Mouse (Mus musculus): ENCODE data around the gene Abcg8. TPM values are rescaled to one million over a fixed set of nuclear protein-coding genes. Genes with fewer than 3 reads are reported as not detected.
A peak's percentile ranks its signal among the peaks of the same experiment; 100 is the strongest.

Gene Abcg8
- total and polyA plus RNA-seq, 3 experiments: 0.04 TPM; not detected in 2

DNA sequence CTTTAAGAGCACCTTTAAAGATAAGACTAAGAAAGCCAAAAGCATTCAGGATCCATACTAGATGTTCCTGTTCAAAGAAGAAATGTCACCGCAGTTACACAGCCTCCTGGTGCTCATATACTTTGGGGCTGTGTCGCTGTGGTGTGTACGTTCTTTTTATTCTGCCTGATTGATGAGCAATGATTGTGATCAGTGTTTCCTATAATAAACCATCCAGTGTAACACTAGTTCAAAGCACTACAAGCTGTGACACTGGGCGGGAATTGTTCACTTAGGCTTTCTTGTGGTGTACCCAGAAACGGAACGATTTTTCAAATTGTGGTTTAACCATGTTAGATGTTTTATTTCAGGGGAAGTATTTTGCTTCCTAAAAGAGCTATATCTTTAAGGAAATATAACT lies 44.3 kb upstream of the Abcg8 start:
- in situ Hi-C loops (cut with MboI; ENCODE audit: low pct_ligation_motif_present, low pct_unique_long_range_greater_than_20kb, low sequenced_read_pairs): no loop called here
- no peak for DNase-seq (ENCODE audit: extremely low read depth)

DNA sequence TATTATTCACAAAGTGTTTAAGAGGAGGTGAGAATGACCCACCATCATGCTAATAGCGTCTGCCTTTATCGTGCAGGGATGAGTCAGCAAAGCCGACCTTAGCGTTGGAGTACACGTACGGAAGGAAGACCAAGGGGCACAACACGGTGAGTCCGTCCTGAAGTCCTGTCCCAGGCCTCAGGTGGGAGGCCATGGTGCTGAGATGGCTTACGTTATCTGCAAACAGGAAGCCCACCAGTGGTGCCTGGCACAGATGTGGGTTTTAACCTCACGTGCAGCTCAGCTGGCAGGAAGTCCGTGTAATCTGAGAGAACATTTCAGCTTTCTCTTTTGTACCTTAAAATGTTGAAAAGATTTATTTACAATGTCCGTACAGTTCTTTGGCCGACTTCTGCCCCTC lies 42.7 kb upstream of the Abcg8 start:
- peaks cover 0 to 29% of the 10 kb centered on the region in 2 experiments for H3K36me3 ChIP-seq (replicated peaks in 1 of 2; ENCODE audit: control insufficient read depth in 1 of 2, insufficient read depth in 1 of 2, low read length in 1 of 2)
- peak overlapping the region in 1 of 3 experiments; percentile 1 for H3K4me3 ChIP-seq (replicated peaks in 1 of 3; ENCODE audit: low read depth in 2 of 3, low read length in 2 of 3, poor library complexity in 1 of 3)
- dilution Hi-C loops (cut with MboI; ENCODE audit: extremely low pct_ligation_motif_present, extremely low pct_unique_long_range_greater_than_20kb, low sequenced_read_pairs): no loop called here
- no peak overlapping the region for H3K27ac ChIP-seq (ENCODE audit: insufficient read depth, low read depth)
- 0 out of 2 replicates have a peak overlapping the region, but pooled peaks have one; percentile 26 for H3K9ac ChIP-seq (ENCODE audit: insufficient read depth, low read depth)
- H3K79me2 ChIP-seq (replicated peaks; ENCODE audit: control insufficient read depth, extremely low read depth, insufficient read depth, poor library complexity, severe bottlenecking): no peaks in the 10 kb centered on the region
- H3K9me3 ChIP-seq (replicated peaks; ENCODE audit: low read length): no peaks in the 10 kb centered on the region
- peak overlapping the region; percentile 4 for H3K4me2 ChIP-seq (ENCODE audit: insufficient read depth, low read depth, poor library complexity, severe bottlenecking)
- in situ Hi-C loops (cut with MboI; ENCODE audit: low pct_ligation_motif_present, low pct_unique_long_range_greater_than_20kb, low sequenced_read_pairs): no loop called here
- H3K4me1 ChIP-seq (ENCODE audit: control insufficient read depth in 1 of 2, insufficient read depth in 2 of 2): peaks cover 5 to 14% of the 10 kb centered on the region in 2 experiments; a peak in 3 of 4 replicates
- DNase-seq (ENCODE audit: extremely low read depth): no peak
- H3K27me3 ChIP-seq (replicated peaks): no peaks in the 10 kb centered on the region
- TF ChIP-seq TCF12 (IDR thresholded peaks at IDR 0.05; ENCODE audit: low read depth, low read length) (0 out of 2 replicates have a peak, but pooled peaks have one; percentile 7), BHLHE40 (IDR thresholded peaks at IDR 0.05; ENCODE audit: low read depth, low read length) (peak; percentile 96), USF1 (IDR thresholded peaks at IDR 0.05; ENCODE audit: low read depth, low read length) (no peak), IRF4 (IDR thresholded peaks at IDR 0.05; ENCODE audit: low read depth, low read length) (0 out of 2 replicates have a peak, but pooled peaks have one; percentile 11)

More for the DNA sequence above, 44.3 kb upstream of the Abcg8 start:
- no peak overlapping the region for H3K4me3 ChIP-seq (replicated peaks in 1 of 3; ENCODE audit: low read depth in 2 of 3, low read length in 2 of 3, poor library complexity in 1 of 3)
- TF ChIP-seq BHLHE40 (IDR thresholded peaks at IDR 0.05; ENCODE audit: low read depth, low read length) (no peak), TBP (conservative IDR thresholded peaks at IDR 0.05; ENCODE audit: low read depth, low read length) (no peak), ELF1 (IDR thresholded peaks at IDR 0.05; ENCODE audit: low read depth, low read length) (no peak), RAD21 (IDR thresholded peaks at IDR 0.05; ENCODE audit: low read depth, low read length) (no peak)
- H3K4me1 ChIP-seq (ENCODE audit: control insufficient read depth in 1 of 2, insufficient read depth in 2 of 2): peaks cover 8 to 20% of the 10 kb centered on the region in 2 experiments; a peak in 3 of 4 replicates
- H3K27ac ChIP-seq (ENCODE audit: insufficient read depth, low read depth): no peak overlapping the region
- dilution Hi-C loops (cut with MboI; ENCODE audit: extremely low pct_ligation_motif_present, extremely low pct_unique_long_range_greater_than_20kb, low sequenced_read_pairs): no loop called here
- H3K36me3 ChIP-seq (replicated peaks in 1 of 2; ENCODE audit: control insufficient read depth in 1 of 2, insufficient read depth in 1 of 2, low read length in 1 of 2): peaks cover 0 to 24% of the 10 kb centered on the region in 2 experiments
- H3K4me2 ChIP-seq (ENCODE audit: insufficient read depth, low read depth, poor library complexity, severe bottlenecking): no peak overlapping the region
- H3K79me2 ChIP-seq (replicated peaks; ENCODE audit: control insufficient read depth, extremely low read depth, insufficient read depth, poor library complexity, severe bottlenecking): no peaks in the 10 kb centered on the region
- no peak overlapping the region for H3K9ac ChIP-seq (ENCODE audit: insufficient read depth, low read depth)
- H3K9me3 ChIP-seq (replicated peaks; ENCODE audit: low read length): no peaks in the 10 kb centered on the region
- H3K27me3 ChIP-seq (replicated peaks): no peaks in the 10 kb centered on the region

DNA sequence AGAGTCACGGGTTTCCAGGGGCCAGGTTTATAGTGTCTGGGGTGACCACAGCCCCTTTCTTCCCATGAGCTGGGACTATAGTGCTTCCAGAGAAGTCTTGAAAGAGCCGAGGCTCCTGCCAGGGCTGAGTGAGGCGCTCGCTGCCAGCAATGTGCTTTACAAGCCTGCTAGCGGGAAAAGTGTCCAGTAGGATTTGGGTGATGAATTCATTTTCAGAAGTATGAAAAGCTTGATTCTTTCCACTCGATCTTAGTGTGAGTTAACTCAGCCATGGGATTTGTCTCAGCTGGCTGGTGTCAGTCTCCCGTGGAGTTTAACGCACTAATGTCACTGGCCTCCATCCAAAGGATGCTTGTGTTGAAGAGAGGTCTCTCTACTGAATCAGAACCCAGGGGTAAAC lies 39.8 kb upstream of the Abcg8 start:
- no peaks in the 10 kb centered on the region for H3K79me2 ChIP-seq (replicated peaks; ENCODE audit: control insufficient read depth, extremely low read depth, insufficient read depth, poor library complexity, severe bottlenecking)
- in situ Hi-C loops (cut with MboI; ENCODE audit: low pct_ligation_motif_present, low pct_unique_long_range_greater_than_20kb, low sequenced_read_pairs) (no loop called here), dilution Hi-C loops (cut with MboI; ENCODE audit: extremely low pct_ligation_motif_present, extremely low pct_unique_long_range_greater_than_20kb, low sequenced_read_pairs) (no loop called here)
- no peak for DNase-seq (ENCODE audit: extremely low read depth)
- H3K9me3 ChIP-seq (replicated peaks; ENCODE audit: low read length): no peaks in the 10 kb centered on the region
- H3K9ac ChIP-seq (ENCODE audit: insufficient read depth, low read depth): no peak overlapping the region
- no peak overlapping the region for H3K4me2 ChIP-seq (ENCODE audit: insufficient read depth, low read depth, poor library complexity, severe bottlenecking)
- peaks cover 0 to 30% of the 10 kb centered on the region in 2 experiments for H3K36me3 ChIP-seq (replicated peaks in 1 of 2; ENCODE audit: control insufficient read depth in 1 of 2, insufficient read depth in 1 of 2, low read length in 1 of 2)
- H3K4me3 ChIP-seq (replicated peaks in 1 of 3; ENCODE audit: low read depth in 2 of 3, low read length in 2 of 3, poor library complexity in 1 of 3): no peak overlapping the region
- no peak overlapping the region for H3K27ac ChIP-seq (ENCODE audit: insufficient read depth, low read depth)
- TF ChIP-seq NELFE (IDR thresholded peaks at IDR 0.05; ENCODE audit: low read depth, low read length): no peak
- TF ChIP-seq CTCF (conservative IDR thresholded peaks at IDR 0.05 in 1 of 2, IDR thresholded peaks at IDR 0.05 in 1 of 2; ENCODE audit: low read depth in 2 of 2, low read length in 2 of 2): no peak
- no peak for TF ChIP-seq ZMIZ1 (IDR thresholded peaks at IDR 0.05; ENCODE audit: low read depth, low read length)
- no peak for TF ChIP-seq JUND (conservative IDR thresholded peaks at IDR 0.05; ENCODE audit: low read depth, low read length)
- no peak for TF ChIP-seq RAD21 (IDR thresholded peaks at IDR 0.05; ENCODE audit: low read depth, low read length)
- TF ChIP-seq KAT2A (IDR thresholded peaks at IDR 0.05; ENCODE audit: insufficient replicate concordance, low read length): no peak
- no peak for TF ChIP-seq UBTF (IDR thresholded peaks at IDR 0.05; ENCODE audit: low read depth, low read length)
- no peak for TF ChIP-seq PAX5 (IDR thresholded peaks at IDR 0.05; ENCODE audit: low read length)
- TF ChIP-seq BHLHE40 (IDR thresholded peaks at IDR 0.05; ENCODE audit: low read depth, low read length): no peak
- no peak for TF ChIP-seq POLR2A (IDR thresholded peaks at IDR 0.05; ENCODE audit: low read depth, low read length)
- no peak for TF ChIP-seq MAFK (IDR thresholded peaks at IDR 0.05; ENCODE audit: insufficient replicate concordance, low read length)
- no peaks in the 10 kb centered on the region for H3K27me3 ChIP-seq (replicated peaks)
- peaks cover 5 to 14% of the 10 kb centered on the region in 2 experiments; a peak in 3 of 4 replicates for H3K4me1 ChIP-seq (ENCODE audit: control insufficient read depth in 1 of 2, insufficient read depth in 2 of 2)
